Mouse (Mus musculus) ES-E14 (cell line): Measurements from ENCODE around the gene Arhgef10l.

ENCODE experiments used
- HCFC1 ChIP-seq: IDR thresholded peaks from 2 replicates; pipeline ENCODE4 v1.6.1; 2012; ENCODE audit warnings: low read length, inconsistent platforms, borderline replicate concordance; ENCODE audit not compliant: insufficient read depth
- ZC3H11A ChIP-seq: IDR thresholded peaks from 2 replicates; pipeline ENCODE4 v1.6.1; 2012; ENCODE audit warnings: low read depth, mild to moderate bottlenecking, inconsistent platforms, low read length, borderline replicate concordance
- ZNF384 ChIP-seq: IDR thresholded peaks from 2 replicates; pipeline ENCODE4 v1.6.1; 2012; ENCODE audit warnings: low read depth, low read length, inconsistent platforms

DNA sequence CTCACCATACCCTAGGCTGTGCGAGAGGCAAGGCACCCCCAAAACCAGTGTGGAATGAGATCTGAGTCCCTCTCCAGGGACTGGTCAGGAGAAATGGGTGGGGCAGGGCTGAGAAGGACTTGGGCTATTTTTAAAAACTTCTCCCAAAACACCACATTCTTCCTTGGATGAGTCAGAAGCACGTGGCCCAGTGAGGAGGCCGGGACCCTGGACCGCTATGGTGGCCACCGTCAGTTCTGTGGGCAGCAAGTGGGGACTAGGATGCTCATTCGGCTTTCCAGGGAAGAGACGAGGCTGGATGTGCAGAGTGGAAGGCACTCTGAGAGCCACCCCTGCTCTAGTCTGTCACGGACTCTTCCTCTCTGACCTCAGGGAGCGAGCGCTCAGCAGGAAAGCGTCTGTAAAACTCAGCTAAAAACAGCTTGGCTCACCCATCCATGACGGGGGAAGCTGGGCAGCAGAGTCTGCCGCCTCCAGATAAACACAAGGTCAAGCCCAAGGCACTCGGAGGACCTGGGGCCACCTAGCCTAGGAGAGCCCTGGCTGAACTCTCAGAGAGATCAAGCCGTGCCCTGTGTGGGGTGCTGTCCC lies 35.1 kb downstream of the Arhgef10l start:
- TF ChIP-seq HCFC1 (no peak), ZC3H11A (no peak), ZNF384 (no peak)
